1 mouse cellular context compared by ENCODE assay signal in the genomic region with DNA sequence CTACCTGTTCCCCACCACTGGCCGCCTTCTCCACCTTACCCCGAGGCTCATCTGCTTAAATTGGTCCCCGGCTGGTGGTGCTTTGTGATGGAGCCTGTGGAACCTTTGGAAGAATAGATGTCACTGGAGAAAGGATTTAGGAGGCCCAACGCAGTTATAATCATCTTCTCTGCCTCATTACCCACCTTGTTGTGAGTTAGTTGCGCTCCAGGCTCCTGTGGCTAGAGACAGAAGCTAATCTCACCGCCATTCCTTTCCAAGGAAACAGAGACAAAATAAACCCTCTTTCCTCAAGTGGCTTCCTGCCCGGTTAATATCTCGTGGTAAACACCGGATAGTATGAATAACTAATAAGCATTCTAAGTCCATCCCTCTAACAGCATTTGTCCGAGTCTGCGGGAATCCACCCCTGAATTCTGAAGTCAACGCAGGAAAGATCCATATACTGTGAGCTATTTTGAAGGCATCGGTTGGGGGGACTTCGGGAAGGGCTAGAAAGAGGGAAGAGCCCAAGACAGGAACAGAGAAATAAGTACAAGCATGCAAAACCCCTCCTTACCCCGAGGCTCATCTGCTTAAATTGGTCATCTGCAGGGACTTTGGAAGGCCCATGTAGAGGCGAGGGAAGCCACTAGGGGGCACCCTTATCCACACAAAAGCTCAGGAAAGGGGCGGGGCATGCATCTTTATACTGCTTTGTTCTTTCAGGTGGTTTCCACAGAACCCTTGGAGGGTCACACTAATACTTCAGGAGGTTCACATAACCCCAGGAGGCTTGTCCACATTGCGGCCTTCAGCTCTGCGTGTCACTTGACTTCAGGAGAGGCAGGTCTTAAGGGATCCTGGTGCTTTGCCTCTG.
TF ChIP-seq lines count a peak whose summit lies in the region.

No protein-coding gene starts in this region.

TF ChIP-seq in CH12.LX, 34 proteins besides CTCF, POLR2A, EP300 and RAD21:
- peak; percentile 82 for TF ChIP-seq SMC3 (IDR thresholded peaks at IDR 0.05; ENCODE audit: low read depth, low read length)
- no peak for TF ChIP-seq ETS1 (conservative IDR thresholded peaks at IDR 0.05; ENCODE audit: low read depth, low read length)
- peak; percentile 81 for TF ChIP-seq MAZ (IDR thresholded peaks at IDR 0.05; ENCODE audit: low read depth, low read length)
- TF ChIP-seq ZC3H11A (IDR thresholded peaks at IDR 0.05; ENCODE audit: low read depth, low read length) = peak; percentile 7; the same call in 1 of the 2 replicates
TF ChIP-seq in CH12.LX: peak in this region for 3.
